Mouse (Mus musculus) liver, embryonic 15.5 days (tissue): ENCODE results near the gene BC049352. TPM values are rescaled to one million over a fixed set of nuclear protein-coding genes. Genes with fewer than 3 reads are reported as not detected.

Experiments used
- microRNA-seq: library from miRNA; unstranded; fragments of <30 nt; microRNA quantifications from one replicate; pipeline ENCODE4, GENCODE M21; 2016
- polyA plus RNA-seq: library from polyadenylated mRNA; unstranded; fragments of >200 nt; fragmentation: Nextera tagmentation; extraction: Ambion mirVana; gene quantifications from 2 replicates; pipeline ENCODE4 v1.2.1, GENCODE M21; 2015

Gene BC049352
- polyA plus RNA-seq, 1 experiment from 2014 or later: 0.07 TPM

Small RNAs within 50 kb of the gene (microRNA-seq; reads per million reads assigned to microRNA genes)
- not detected for gene Mir7086

Other genes starting within 250 kb of the BC049352 start
- gene Ube4a, start 216.4 kb upstream of the BC049352 start, polyA plus RNA-seq: 10.3 and 10.9 TPM in 2 replicates
- 0.22 and 0.23 TPM in 2 replicates for gene Cd3g, start 201.6 kb upstream of the BC049352 start, polyA plus RNA-seq
- gene Cd3d, start 200.2 kb upstream of the BC049352 start, polyA plus RNA-seq: 0.09 and 0.10 TPM in 2 replicates
- gene Cd3e, start 172.4 kb upstream of the BC049352 start, polyA plus RNA-seq: not detected in 2 replicates
- gene Mpzl2, start 142.2 kb upstream of the BC049352 start, polyA plus RNA-seq: 9.0 and 9.4 TPM in 2 replicates
- 0.79 and 1.1 TPM in 2 replicates for gene Mpzl3, start 126.8 kb upstream of the BC049352 start, polyA plus RNA-seq
- gene Jaml, start 102.8 kb upstream of the BC049352 start, polyA plus RNA-seq: 0.40 and 0.56 TPM in 2 replicates
- 0.17 and 0.22 TPM in 2 replicates for gene Scn2b, start 64.2 kb upstream of the BC049352 start, polyA plus RNA-seq
- gene Scn4b, start 43.6 kb upstream of the BC049352 start, polyA plus RNA-seq: 0.15 and 0.31 TPM in 2 replicates
- 0.07 TPM in 1 of 2 replicates, not detected in the other for gene Tmprss4, start 22.1 kb downstream of the BC049352 start, polyA plus RNA-seq
- gene Il10ra, start 87.1 kb downstream of the BC049352 start, polyA plus RNA-seq: 1.9 and 2.4 TPM in 2 replicates
- gene Tmprss13, start 137.1 kb downstream of the BC049352 start, polyA plus RNA-seq: not detected in 2 replicates
- 1.9 TPM in 2 replicates for gene Fxyd6, start 188.2 kb downstream of the BC049352 start, polyA plus RNA-seq
- 0.60 and 0.62 TPM in 2 replicates for gene Fxyd2, start 217.7 kb downstream of the BC049352 start, polyA plus RNA-seq
- 0.01 TPM in 1 of 2 replicates, not detected in the other for gene Dscaml1, start 244.6 kb downstream of the BC049352 start, polyA plus RNA-seq